Mouse (Mus musculus): Measurements from ENCODE around the gene Micall1.

Micall1 gene

GRCm38 (mm10) chr15:79133191-79133661, 24.5 kb downstream of the Micall1 start:
- TF ChIP-seq GATA4 (IDR thresholded peaks at IDR 0.05; ENCODE audit: insufficient replicate concordance, low read length), result no peak

GRCm38 (mm10) chr15:79134496-79135270, 26.0 kb downstream of the Micall1 start:
- TF ChIP-seq GATA4 (IDR thresholded peaks at IDR 0.05; ENCODE audit: insufficient replicate concordance, low read length), result no peak

- no peak for TF ChIP-seq GATA4 (IDR thresholded peaks at IDR 0.05; ENCODE audit: insufficient replicate concordance, low read length)
These were observed 26.6 kb downstream of the Micall1 start for GRCm38 (mm10) chr15:79135332-79135731.

GRCm38 (mm10) chr15:79135783-79136575, 27.3 kb downstream of the Micall1 start:
- TF ChIP-seq GATA4 (IDR thresholded peaks at IDR 0.05; ENCODE audit: insufficient replicate concordance, low read length), result no peak

GRCm38 (mm10) chr15:79139640-79140039, 30.9 kb downstream of the Micall1 start:
- TF ChIP-seq GATA4 (IDR thresholded peaks at IDR 0.05; ENCODE audit: insufficient replicate concordance, low read length), result no peak

GRCm38 (mm10) chr15:79140866-79141565, 32.3 kb downstream of the Micall1 start, which contains the start of the genes Polr2f and 1700088E04Rik:
Gene Polr2f (plus strand): TSS chr15:79141009.
Gene 1700088E04Rik (minus strand): TSS chr15:79141253.
- TF ChIP-seq GATA4 (IDR thresholded peaks at IDR 0.05; ENCODE audit: insufficient replicate concordance, low read length), result no peak

GRCm38 (mm10) chr15:79141566-79141917, 32.8 kb downstream of the Micall1 start:
- no peak for TF ChIP-seq GATA4 (IDR thresholded peaks at IDR 0.05; ENCODE audit: insufficient replicate concordance, low read length)

- TF ChIP-seq GATA4 (IDR thresholded peaks at IDR 0.05; ENCODE audit: insufficient replicate concordance, low read length), result no peak
These were observed 34.6 kb downstream of the Micall1 start for GRCm38 (mm10) chr15:79143316-79143715.

- TF ChIP-seq GATA4 (IDR thresholded peaks at IDR 0.05; ENCODE audit: insufficient replicate concordance, low read length), result no peak
These were observed 35.3 kb downstream of the Micall1 start for GRCm38 (mm10) chr15:79144021-79144420.

- TF ChIP-seq GATA4 (IDR thresholded peaks at IDR 0.05; ENCODE audit: insufficient replicate concordance, low read length), result no peak
These were observed 36.8 kb downstream of the Micall1 start for GRCm38 (mm10) chr15:79145522-79145921.

GRCm38 (mm10) chr15:79148533-79148932, 39.8 kb downstream of the Micall1 start:
- TF ChIP-seq GATA4 (IDR thresholded peaks at IDR 0.05; ENCODE audit: insufficient replicate concordance, low read length), result no peak

GRCm38 (mm10) chr15:79151881-79152280, 43.2 kb downstream of the Micall1 start:
- TF ChIP-seq GATA4 (IDR thresholded peaks at IDR 0.05; ENCODE audit: insufficient replicate concordance, low read length), result no peak

- TF ChIP-seq GATA4 (IDR thresholded peaks at IDR 0.05; ENCODE audit: insufficient replicate concordance, low read length), result no peak
These were observed 44.0 kb downstream of the Micall1 start for GRCm38 (mm10) chr15:79152709-79153108.

- TF ChIP-seq GATA4 (IDR thresholded peaks at IDR 0.05; ENCODE audit: insufficient replicate concordance, low read length), result no peak
These were observed 46.9 kb downstream of the Micall1 start for GRCm38 (mm10) chr15:79155572-79155971.

- TF ChIP-seq GATA4 (IDR thresholded peaks at IDR 0.05; ENCODE audit: insufficient replicate concordance, low read length), result no peak
These were observed 53.6 kb downstream of the Micall1 start for GRCm38 (mm10) chr15:79162301-79162700.
